Comparison of ENCODE assay signal across 8 mouse cellular contexts in genomic region chr3:90432348-90432747, GRCm38 (mm10). TPM values are rescaled to one million over a fixed set of nuclear protein-coding genes. Genes with fewer than 3 reads are reported as not detected.
DNase-seq lines count a peak whose midpoint lies in the region; ATAC-seq and TF ChIP-seq lines count a peak whose summit lies in the region.

No protein-coding gene starts in this region.

- peak overlapping the region; percentile 78 for H3K9ac ChIP-seq in liver, adult 2 months (ENCODE audit: low read depth, low read length)
- H3K9ac ChIP-seq in embryonic facial prominence, embryonic 14.5 days (ENCODE audit: low read depth, low read length): peak overlapping the region; percentile 88
- peak overlapping the region; percentile 86; the same call in 1 of the 2 replicates for H3K9ac ChIP-seq in intestine, postnatal 0 days (ENCODE audit: low read depth, low read length)
- peak overlapping the region; percentile 80 for H3K9ac ChIP-seq in neural tube, embryonic 14.5 days (replicated peaks; ENCODE audit: low read depth, low read length)

- intact Hi-C loops in left cerebral cortex, postnatal 25 days (cut with DNase I): loop anchor here (5.0 kb wide), 1 partner anchor 35 kb away; the partner anchor contains the start of gene Npr1

- no peaks in the 10 kb centered on the region for H3K9me3 ChIP-seq in embryonic facial prominence, embryonic 14.5 days (ENCODE audit: control insufficient read depth, low read length)
- no peaks in the 10 kb centered on the region for H3K9me3 ChIP-seq in intestine, postnatal 0 days (ENCODE audit: control insufficient read depth)
- H3K9me3 ChIP-seq in neural tube, embryonic 14.5 days (ENCODE audit: control insufficient read depth, low read length): no peaks in the 10 kb centered on the region

- peaks cover 2% of the 10 kb centered on the region; the same call in 1 of the 2 replicates for H3K4me1 ChIP-seq in liver, adult 2 months (ENCODE audit: control insufficient read depth, insufficient read depth, low read length)
- peaks cover 18% of the 10 kb centered on the region for H3K4me1 ChIP-seq in embryonic facial prominence, embryonic 14.5 days (ENCODE audit: control insufficient read depth, insufficient read depth, low read length)
- H3K4me1 ChIP-seq in intestine, postnatal 0 days (replicated peaks; ENCODE audit: control insufficient read depth, insufficient read depth, low read length): peaks cover 5% of the 10 kb centered on the region; the same call in 1 of the 2 replicates
- peaks cover 17% of the 10 kb centered on the region for H3K4me1 ChIP-seq in neural tube, embryonic 14.5 days (ENCODE audit: control insufficient read depth, insufficient read depth, low read length)

- 24% methylated on average over 2 of the region's 2 CpGs for WGBS in liver, adult 2 months
- 13% methylated on average over 2 of the region's 2 CpGs for WGBS in embryonic facial prominence, embryonic 14.5 days
- WGBS in intestine, postnatal 0 days: 10% methylated on average over 2 of the region's 2 CpGs
- 13% methylated on average over 2 of the region's 2 CpGs for WGBS in neural tube, embryonic 14.5 days

- no peak for ATAC-seq in embryonic facial prominence, embryonic 14.5 days (ENCODE audit: low read depth)
- ATAC-seq in intestine, postnatal 0 days: no peak
- ATAC-seq in neural tube, embryonic 14.5 days (ENCODE audit: low read depth): no peak

- DNase-seq in liver, adult 2 months (ENCODE audit: extremely low read depth, low read depth, low spot score): no peak
- no peak for DNase-seq in liver
- no peak for DNase-seq in embryonic facial prominence, embryonic 14.5 days (ENCODE audit: low spot score)
- no peak for DNase-seq in left cerebral cortex, postnatal 25 days (ENCODE audit: low spot score in 2 of 2)
- no peak for DNase-seq in right cerebral cortex, postnatal 14 days
- no peak for DNase-seq in urinary bladder, adult 18-20 months (ENCODE audit: low spot score in 2 of 2)

- no peak for TF ChIP-seq CTCF in liver, adult 2 months (IDR thresholded peaks at IDR 0.05; ENCODE audit: low read depth, low read length)
- no peak for TF ChIP-seq CTCF in intestine, postnatal 0 days (IDR thresholded peaks at IDR 0.05; ENCODE audit: low read depth)

- H3K27ac ChIP-seq in liver, adult 2 months (replicated peaks; ENCODE audit: insufficient read depth, low read depth, low read length): no peak overlapping the region
- no peak overlapping the region for H3K27ac ChIP-seq in embryonic facial prominence, embryonic 14.5 days (replicated peaks; ENCODE audit: low read depth, low read length)
- 0 out of 2 replicates have a peak overlapping the region, but pooled peaks have one; percentile 97 for H3K27ac ChIP-seq in intestine, postnatal 0 days (ENCODE audit: low read depth, low read length)
- H3K27ac ChIP-seq in neural tube, embryonic 14.5 days (ENCODE audit: low read depth, low read length): peak overlapping the region; percentile 87

- H3K79me2 ChIP-seq in liver, adult 2 months (ENCODE audit: control insufficient read depth, insufficient read depth, low read length): peaks cover 4% of the 10 kb centered on the region; the same call in 1 of the 2 replicates

- TF ChIP-seq POLR2A in liver, adult 2 months (IDR thresholded peaks at IDR 0.05; ENCODE audit: extremely low read depth, insufficient read depth, low read length): no peak

- peak overlapping the region; percentile 76 for H3K4me3 ChIP-seq in liver, adult 2 months (ENCODE audit: insufficient read depth, low read depth, low read length)
- H3K4me3 ChIP-seq in embryonic facial prominence, embryonic 14.5 days (ENCODE audit: low read depth, low read length): peak overlapping the region; percentile 68
- peak overlapping the region; percentile 69 for H3K4me3 ChIP-seq in intestine, postnatal 0 days (ENCODE audit: low read depth, low read length)
- H3K4me3 ChIP-seq in neural tube, embryonic 14.5 days (ENCODE audit: low read depth, low read length): peak overlapping the region; percentile 66

- H3K4me2 ChIP-seq in embryonic facial prominence, embryonic 14.5 days (ENCODE audit: low read depth, low read length): peak overlapping the region; percentile 76
- peak overlapping the region; percentile 96 for H3K4me2 ChIP-seq in intestine, postnatal 0 days (replicated peaks; ENCODE audit: low read depth)
- peak overlapping the region; percentile 93 for H3K4me2 ChIP-seq in neural tube, embryonic 14.5 days (ENCODE audit: low read depth, low read length)

- H3K36me3 ChIP-seq in liver, adult 2 months (ENCODE audit: control insufficient read depth, insufficient read depth, low read length): no peaks in the 10 kb centered on the region
- H3K36me3 ChIP-seq in embryonic facial prominence, embryonic 14.5 days (ENCODE audit: control insufficient read depth, insufficient read depth, low read length): no peaks in the 10 kb centered on the region
- H3K36me3 ChIP-seq in intestine, postnatal 0 days (ENCODE audit: control insufficient read depth, insufficient read depth): no peaks in the 10 kb centered on the region
- H3K36me3 ChIP-seq in neural tube, embryonic 14.5 days (ENCODE audit: control insufficient read depth, insufficient read depth, low read length): no peaks in the 10 kb centered on the region

- no peaks in the 10 kb centered on the region for H3K27me3 ChIP-seq in liver, adult 2 months (ENCODE audit: control insufficient read depth, insufficient read depth, low read length)
- H3K27me3 ChIP-seq in embryonic facial prominence, embryonic 14.5 days (replicated peaks; ENCODE audit: control insufficient read depth, insufficient read depth, low read length): no peaks in the 10 kb centered on the region
- H3K27me3 ChIP-seq in intestine, postnatal 0 days (replicated peaks; ENCODE audit: control insufficient read depth, insufficient read depth, low read length): no peaks in the 10 kb centered on the region
- H3K27me3 ChIP-seq in neural tube, embryonic 14.5 days (ENCODE audit: control insufficient read depth, insufficient read depth, low read length): no peaks in the 10 kb centered on the region

RNA-seq across cellular contexts. Expression of gene Ints3, which starts 1.1 kb away (rescaled TPM):
- 8.9 and 11.3 TPM in 2 replicates for total RNA-seq in liver, adult 2 months (2014; rRNA removed)
- polyA plus RNA-seq in liver, adult 2 months (2012; rRNA removed): 11.4 and 12.4 TPM in 2 replicates
- 26.0 and 31.8 TPM in 2 replicates for polyA plus RNA-seq in embryonic facial prominence, embryonic 14.5 days (2014; fragmentation: Nextera tagmentation; extraction: Ambion mirVana)
- 8.8 and 9.7 TPM in 2 replicates for polyA plus RNA-seq in intestine, postnatal 0 days (2015; fragmentation: Nextera tagmentation; extraction: Ambion mirVana)
- polyA plus RNA-seq in neural tube, embryonic 14.5 days (2014; fragmentation: Nextera tagmentation; extraction: Ambion mirVana): 30.1 and 35.2 TPM in 2 replicates
- total RNA-seq in left cerebral cortex, postnatal 25 days (2021): 10 to 100 TPM; 64.3 to 70.2 TPM

RNA-seq across cellular contexts. Expression of gene Npr1, which starts 33.3 kb away (rescaled TPM):
- 5.6 and 8.3 TPM in 2 replicates for total RNA-seq in liver, adult 2 months (2014; rRNA removed)
- 10.2 and 13.2 TPM in 2 replicates for polyA plus RNA-seq in liver, adult 2 months (2012; rRNA removed)
- polyA plus RNA-seq in embryonic facial prominence, embryonic 14.5 days (2014; fragmentation: Nextera tagmentation; extraction: Ambion mirVana): 6.7 and 8.2 TPM in 2 replicates
- polyA plus RNA-seq in intestine, postnatal 0 days (2015; fragmentation: Nextera tagmentation; extraction: Ambion mirVana): 3.4 and 4.2 TPM in 2 replicates
- 1.4 and 4.0 TPM in 2 replicates for polyA plus RNA-seq in neural tube, embryonic 14.5 days (2014; fragmentation: Nextera tagmentation; extraction: Ambion mirVana)
- 1 to 10 TPM; 3.0 to 3.1 TPM for total RNA-seq in left cerebral cortex, postnatal 25 days (2021)

RNA-seq across cellular contexts. Expression of gene Slc27a3, which starts 42.6 kb away (rescaled TPM):
- total RNA-seq in liver, adult 2 months (2014; rRNA removed): 0.37 and 1.1 TPM in 2 replicates
- 1.00 and 2.3 TPM in 2 replicates for polyA plus RNA-seq in liver, adult 2 months (2012; rRNA removed)
- 24.3 and 26.2 TPM in 2 replicates for polyA plus RNA-seq in embryonic facial prominence, embryonic 14.5 days (2014; fragmentation: Nextera tagmentation; extraction: Ambion mirVana)
- polyA plus RNA-seq in intestine, postnatal 0 days (2015; fragmentation: Nextera tagmentation; extraction: Ambion mirVana): 2.5 and 2.9 TPM in 2 replicates
- polyA plus RNA-seq in neural tube, embryonic 14.5 days (2014; fragmentation: Nextera tagmentation; extraction: Ambion mirVana): 21.3 and 21.7 TPM in 2 replicates
- total RNA-seq in left cerebral cortex, postnatal 25 days (2021): 1 to 10 TPM; 7.2 to 8.1 TPM

RNA-seq across cellular contexts. Expression of gene Ilf2, which starts 43.6 kb away (rescaled TPM):
- total RNA-seq in liver, adult 2 months (2014; rRNA removed): 13.2 and 16.0 TPM in 2 replicates
- 6.5 and 6.9 TPM in 2 replicates for polyA plus RNA-seq in liver, adult 2 months (2012; rRNA removed)
- polyA plus RNA-seq in embryonic facial prominence, embryonic 14.5 days (2014; fragmentation: Nextera tagmentation; extraction: Ambion mirVana): 137 and 166 TPM in 2 replicates
- polyA plus RNA-seq in intestine, postnatal 0 days (2015; fragmentation: Nextera tagmentation; extraction: Ambion mirVana): 38.3 and 40.7 TPM in 2 replicates
- polyA plus RNA-seq in neural tube, embryonic 14.5 days (2014; fragmentation: Nextera tagmentation; extraction: Ambion mirVana): 262 and 269 TPM in 2 replicates
- total RNA-seq in left cerebral cortex, postnatal 25 days (2021): 10 to 100 TPM; 81.2 to 84.6 TPM

RNA-seq across cellular contexts. Expression of gene Snapin, which starts 58.5 kb away (rescaled TPM):
- 12.8 and 18.5 TPM in 2 replicates for total RNA-seq in liver, adult 2 months (2014; rRNA removed)
- polyA plus RNA-seq in liver, adult 2 months (2012; rRNA removed): 10.4 and 10.6 TPM in 2 replicates
- 79.6 and 89.9 TPM in 2 replicates for polyA plus RNA-seq in embryonic facial prominence, embryonic 14.5 days (2014; fragmentation: Nextera tagmentation; extraction: Ambion mirVana)
- 53.1 and 53.9 TPM in 2 replicates for polyA plus RNA-seq in intestine, postnatal 0 days (2015; fragmentation: Nextera tagmentation; extraction: Ambion mirVana)
- 106 and 112 TPM in 2 replicates for polyA plus RNA-seq in neural tube, embryonic 14.5 days (2014; fragmentation: Nextera tagmentation; extraction: Ambion mirVana)
- 10 to 100 TPM; 46.6 to 52.8 TPM for total RNA-seq in left cerebral cortex, postnatal 25 days (2021)

Comparison
In these comparisons a context has a peak if more than half of its experiments do, and no peak if none do; other contexts are left out.
1. H3K27ac ChIP-seq: peak in intestine, postnatal 0 days (single experiment) and neural tube, embryonic 14.5 days (single experiment); none in liver, adult 2 months (single experiment) and embryonic facial prominence, embryonic 14.5 days (single experiment).
2. Peak in every context shown above with its lines, with median percentiles within 50 percentile points of each other: H3K4me3 ChIP-seq, H3K9ac ChIP-seq and H3K4me2 ChIP-seq.